17 mouse cellular contexts compared by ENCODE assay signal in genomic region chr19:56999781-57000180, GRCm38 (mm10). TPM values are rescaled to one million over a fixed set of nuclear protein-coding genes. Genes with fewer than 3 reads are reported as not detected.
DNase-seq lines count a peak whose midpoint lies in the region; ATAC-seq lines count a peak whose summit lies in the region.
"Had no signal": no experiment of that assay in that cellular context is flagged by ENCODE, and none has a peak within 500 bp of the region (broad histone marks: within the 10 kb centered on the region; RNA-seq: fewer than 3 reads in every experiment).

No protein-coding gene starts in this region.

- H3K4me2 ChIP-seq in hindbrain, embryonic 16.5 days (ENCODE audit: low read length) = no peak overlapping the region
- H3K4me2 ChIP-seq: kidney, embryonic 15.5 days; liver, embryonic 11.5 days had no signal

- no peaks in the 10 kb centered on the region for H3K36me3 ChIP-seq in embryonic facial prominence, embryonic 10.5 days (replicated peaks)
- H3K36me3 ChIP-seq in hindbrain, embryonic 16.5 days (ENCODE audit: control insufficient read depth, insufficient read depth, low read length) = no peaks in the 10 kb centered on the region
- H3K36me3 ChIP-seq: forebrain, embryonic 10.5 days; G1E; kidney, embryonic 15.5 days; midbrain, embryonic 10.5 days had no signal

- peak; percentile 84 for DNase-seq in heart, adult 11 months
- DNase-seq in heart, postnatal 25 days (ENCODE audit: low spot score) = no peak
- DNase-seq in adipocyte (ENCODE audit: low spot score) = peak; percentile 62
- no peak for DNase-seq in embryonic facial prominence, embryonic 10.5 days (ENCODE audit: low spot score)
- no peak for DNase-seq in frontal cortex, postnatal 36 days (ENCODE audit: low spot score in 2 of 2)
- DNase-seq in spleen, postnatal 36 days (ENCODE audit: low spot score in 2 of 2) = no peak
- DNase-seq: adrenal gland, postnatal 10 days; gastrocnemius, postnatal 14 days; lung, adult 2 months; lung, postnatal 36 days; thymus, postnatal 25 days had no signal

- H3K4me1 ChIP-seq in embryonic facial prominence, embryonic 10.5 days = peaks cover 66% of the 10 kb centered on the region
- H3K4me1 ChIP-seq in hindbrain, embryonic 16.5 days (ENCODE audit: control insufficient read depth, insufficient read depth, low read depth, low read length) = peaks cover 16% of the 10 kb centered on the region

- intact Hi-C loops in heart, postnatal 25 days (cut with DNase I) = no loop called here

- H3K27me3 ChIP-seq in embryonic facial prominence, embryonic 10.5 days (replicated peaks; ENCODE audit: low read depth, poor library complexity, severe bottlenecking) = 0 out of 2 replicates have a peak, but pooled peaks cover 3% of the 10 kb centered on the region
- no peaks in the 10 kb centered on the region for H3K27me3 ChIP-seq in hindbrain, embryonic 16.5 days (replicated peaks; ENCODE audit: control insufficient read depth, insufficient read depth, low read length)
- H3K27me3 ChIP-seq: kidney, embryonic 15.5 days had no signal

- no peak overlapping the region for H3K9ac ChIP-seq in hindbrain, embryonic 16.5 days (ENCODE audit: low read depth, low read length)
- H3K9ac ChIP-seq: kidney, embryonic 15.5 days had no signal

- no peak overlapping the region for H3K4me3 ChIP-seq in embryonic facial prominence, embryonic 10.5 days
- H3K4me3 ChIP-seq in hindbrain, embryonic 16.5 days (ENCODE audit: low read length) = no peak overlapping the region
- H3K4me3 ChIP-seq: forebrain, embryonic 10.5 days; kidney, embryonic 15.5 days; midbrain, embryonic 10.5 days had no signal

- peak; percentile 82 for ATAC-seq in hindbrain, embryonic 16.5 days

- H3K27ac ChIP-seq in embryonic facial prominence, embryonic 10.5 days (replicated peaks) = peak overlapping the region; percentile 36; the same call in 1 of the 2 replicates
- H3K27ac ChIP-seq in hindbrain, embryonic 16.5 days (ENCODE audit: low read depth, low read length) = peak overlapping the region; percentile 79; the same call in 1 of the 2 replicates
- H3K27ac ChIP-seq: midbrain, embryonic 10.5 days had no signal

- no peaks in the 10 kb centered on the region for H3K9me3 ChIP-seq in embryonic facial prominence, embryonic 10.5 days
- no peaks in the 10 kb centered on the region for H3K9me3 ChIP-seq in hindbrain, embryonic 16.5 days (ENCODE audit: control insufficient read depth, low read length)
- H3K9me3 ChIP-seq: forebrain, embryonic 10.5 days; G1E; kidney, embryonic 15.5 days; midbrain, embryonic 10.5 days had no signal

- 73% methylated on average over 2 of the region's 2 CpGs for WGBS in embryonic facial prominence, embryonic 10.5 days
- WGBS in hindbrain, embryonic 16.5 days = 54% methylated on average over 2 of the region's 2 CpGs

RNA-seq across cellular contexts. Expression of gene Afap1l2, which starts 8.2 kb away (rescaled TPM):
- 1 to 10 TPM; 5.0 to 5.7 TPM for total RNA-seq in heart, postnatal 25 days (2021)
- polyA plus RNA-seq in embryonic facial prominence, embryonic 10.5 days (2016; fragmentation: Nextera tagmentation; extraction: Ambion mirVana) = 4.4 and 5.2 TPM in 2 replicates
- 13.9 and 16.4 TPM in 2 replicates for polyA plus RNA-seq in hindbrain, embryonic 16.5 days (2015; fragmentation: Nextera tagmentation; extraction: Ambion mirVana)
- polyA plus RNA-seq: G1E had no signal

Comparison
In these comparisons a context has a peak if more than half of its experiments do, and no peak if none do; other contexts are left out.
1. DNase-seq: peak in heart, adult 11 months (single experiment) and adipocyte (single experiment); none in heart, postnatal 25 days (single experiment), embryonic facial prominence, embryonic 10.5 days (single experiment), frontal cortex, postnatal 36 days (0 of 2) and spleen, postnatal 36 days (0 of 2).